Mouse (Mus musculus): ENCODE data around the gene Junb. TPM values are rescaled to one million over a fixed set of nuclear protein-coding genes. Genes with fewer than 3 reads are reported as not detected.

The Junb gene
- polyA plus RNA-seq, 1 experiment from 2014 or later, result 7.5 TPM

DNA sequence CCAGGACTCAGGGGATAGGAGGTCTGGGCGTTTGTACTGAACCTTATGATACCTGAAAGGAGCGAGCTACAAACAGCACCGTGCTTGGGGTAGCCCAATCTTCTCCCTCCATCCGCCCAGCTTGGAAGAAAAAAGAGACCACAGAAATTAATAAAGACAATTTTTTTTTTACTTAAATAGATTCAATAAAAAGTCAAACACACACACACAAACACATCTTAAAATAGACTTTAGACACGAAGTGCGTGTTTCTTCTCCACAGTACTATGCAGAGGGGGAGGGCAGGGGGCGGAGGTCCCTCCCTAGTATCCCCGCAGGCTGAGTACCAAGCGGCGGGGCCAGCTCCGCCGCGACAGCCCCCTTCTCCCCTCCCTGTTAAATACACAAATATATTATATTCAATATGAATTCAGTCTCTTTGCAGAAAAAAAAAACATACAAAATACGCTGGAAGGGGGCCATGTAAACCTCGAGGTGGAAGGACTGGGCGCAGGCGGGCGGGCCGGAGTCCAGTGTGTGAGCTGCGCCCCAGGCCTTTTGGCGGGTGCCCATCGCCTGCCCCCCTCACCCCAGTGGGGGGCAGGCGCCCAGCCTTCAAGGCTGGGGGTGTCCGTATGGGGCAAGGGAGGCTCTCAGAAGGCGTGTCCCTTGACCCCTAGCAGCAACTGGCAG, 1.6 kb downstream of the Junb start:
- Histone ChIP-seq H3K4me2 (peak overlapping the region; percentile 98), H3K4me1 (replicated peaks) (peaks cover 81% of the 10 kb centered on the region), H3K9me3 (no peaks in the 10 kb centered on the region), H3K36me3 (peaks cover 33% of the 10 kb centered on the region), H3K27me3 (peaks cover 34% of the 10 kb centered on the region), H3K4me3 (peak overlapping the region; percentile 53), H3K9ac (peak overlapping the region; percentile 75), H3K27ac (replicated peaks) (0 out of 2 replicates have a peak overlapping the region, but pooled peaks have one; percentile 40)
- WGBS, result 1% methylated on average over 25 of the region's 25 CpGs
- ATAC-seq (ENCODE audit: low read depth), result no peak

DNA sequence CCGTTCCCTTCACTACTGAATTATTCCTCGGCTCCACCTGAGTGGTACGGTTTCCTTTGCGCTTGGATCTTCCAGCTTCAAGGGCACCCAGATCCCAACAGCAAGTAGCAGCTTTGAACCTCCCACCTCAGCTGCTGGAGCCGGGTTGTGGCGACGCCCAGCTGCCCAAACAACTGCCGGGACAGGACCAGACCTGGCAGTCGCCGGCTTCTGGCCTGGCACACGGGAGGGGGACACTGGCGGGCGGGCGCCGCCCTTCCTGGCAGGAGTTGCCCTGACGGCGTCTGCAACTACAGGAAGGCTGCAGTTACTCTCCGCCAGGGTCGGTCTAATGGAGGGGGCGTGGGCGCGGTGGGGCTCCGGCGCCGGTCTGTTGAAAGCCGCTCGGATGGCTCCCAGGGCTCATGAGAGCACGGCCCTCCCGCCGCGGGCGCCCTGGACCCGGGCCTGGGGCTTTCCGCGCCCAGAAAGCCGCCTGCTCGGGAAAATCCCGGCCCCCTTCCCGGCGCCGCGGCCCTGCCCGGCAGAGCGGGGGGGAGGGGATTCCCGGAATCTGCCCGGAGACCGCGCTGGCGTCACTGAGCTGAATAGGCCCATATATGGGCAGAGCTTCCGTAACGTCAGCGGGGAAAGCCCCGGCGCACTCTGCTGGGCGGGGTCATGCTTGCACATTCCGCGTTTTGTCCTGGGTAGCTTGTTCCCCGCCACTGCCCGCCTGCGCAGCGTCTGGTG, 2.3 kb downstream of the Junb start:
- peaks cover 81% of the 10 kb centered on the region for H3K4me1 ChIP-seq (replicated peaks)
- peaks cover 40% of the 10 kb centered on the region for H3K36me3 ChIP-seq
- H3K4me3 ChIP-seq, result peak overlapping the region; percentile 53
- no peaks in the 10 kb centered on the region for H3K9me3 ChIP-seq
- H3K27me3 ChIP-seq, result peaks cover 33% of the 10 kb centered on the region
- H3K9ac ChIP-seq, result peak overlapping the region; percentile 75
- ATAC-seq (ENCODE audit: low read depth), result peak; percentile 72
- H3K27ac ChIP-seq (replicated peaks), result peak overlapping the region; percentile 73
- 1% methylated on average over 60 of the region's 61 CpGs for WGBS
- H3K4me2 ChIP-seq, result peak overlapping the region; percentile 98

DNA sequence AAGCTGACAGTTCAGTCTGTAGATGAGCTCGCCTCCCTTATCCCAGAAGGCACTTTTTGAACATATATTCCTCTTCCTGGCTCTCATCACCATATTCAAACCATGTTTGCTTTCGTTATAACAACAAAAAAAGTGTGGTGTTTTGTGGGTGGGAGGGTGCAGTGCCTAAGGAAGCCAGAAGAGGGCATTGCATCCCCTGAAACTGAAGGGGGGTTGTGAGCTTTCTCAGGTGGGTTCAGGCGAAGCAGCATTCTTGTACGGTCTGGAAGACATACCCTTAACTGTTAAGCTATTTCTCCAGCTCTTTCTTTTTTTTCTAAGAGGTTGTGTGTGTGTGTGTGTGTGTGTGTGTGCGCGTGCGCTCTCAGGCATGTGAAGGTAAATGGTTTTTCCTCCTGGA, 3.1 kb downstream of the Junb start:
- H3K27me3 ChIP-seq, result peaks cover 26% of the 10 kb centered on the region
- no peak for ATAC-seq (ENCODE audit: low read depth)
- peaks cover 81% of the 10 kb centered on the region for H3K4me1 ChIP-seq (replicated peaks)
- peak overlapping the region; percentile 73 for H3K27ac ChIP-seq (replicated peaks)
- no peaks in the 10 kb centered on the region for H3K9me3 ChIP-seq
- peaks cover 44% of the 10 kb centered on the region for H3K36me3 ChIP-seq
- peak overlapping the region; percentile 53; the same call in 1 of the 2 replicates for H3K4me3 ChIP-seq
- peak overlapping the region; percentile 61; the same call in 1 of the 2 replicates for H3K9ac ChIP-seq
- WGBS, result 29% methylated on average over 7 of the region's 7 CpGs
- peak overlapping the region; percentile 98 for H3K4me2 ChIP-seq

DNA sequence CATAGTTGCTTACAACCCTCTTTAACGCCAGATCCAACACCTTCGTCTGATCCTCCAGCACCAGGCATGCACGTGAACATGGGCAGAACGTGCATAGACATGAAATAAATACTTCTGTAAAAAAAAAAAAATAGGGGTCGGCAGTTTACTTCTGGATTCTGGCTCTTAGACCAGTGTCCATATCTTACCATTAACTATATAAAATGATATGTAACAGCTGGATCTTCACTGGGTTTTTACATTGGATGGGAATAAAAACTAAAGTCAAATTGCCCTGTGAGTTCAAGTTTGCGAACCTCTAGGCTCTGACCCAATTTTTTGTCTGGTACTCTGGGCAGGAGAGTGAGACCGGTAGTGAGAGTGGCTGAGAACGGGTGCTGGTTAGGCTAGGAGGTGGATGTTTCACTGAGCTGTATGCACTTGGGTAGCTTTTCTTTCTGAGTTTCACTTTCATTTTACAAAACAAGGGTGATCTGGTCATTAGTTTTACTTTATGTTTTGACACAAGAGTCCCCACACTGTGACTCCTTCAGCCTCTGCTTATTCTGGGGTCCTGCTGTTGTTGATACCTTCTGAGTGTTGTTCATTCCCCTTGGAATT, 3.9 kb downstream of the Junb start:
- no peak for ATAC-seq (ENCODE audit: low read depth)
- no peak overlapping the region for H3K4me2 ChIP-seq
- WGBS, result 81% methylated on average over 8 of the region's 8 CpGs
- peaks cover 44% of the 10 kb centered on the region for H3K36me3 ChIP-seq
- H3K27ac ChIP-seq (replicated peaks), result no peak overlapping the region
- H3K4me1 ChIP-seq (replicated peaks), result peaks cover 75% of the 10 kb centered on the region
- no peak overlapping the region for H3K4me3 ChIP-seq
- no peaks in the 10 kb centered on the region for H3K9me3 ChIP-seq
- H3K27me3 ChIP-seq, result peaks cover 22% of the 10 kb centered on the region
- 0 out of 2 replicates have a peak overlapping the region, but pooled peaks have one; percentile 9 for H3K9ac ChIP-seq

DNA sequence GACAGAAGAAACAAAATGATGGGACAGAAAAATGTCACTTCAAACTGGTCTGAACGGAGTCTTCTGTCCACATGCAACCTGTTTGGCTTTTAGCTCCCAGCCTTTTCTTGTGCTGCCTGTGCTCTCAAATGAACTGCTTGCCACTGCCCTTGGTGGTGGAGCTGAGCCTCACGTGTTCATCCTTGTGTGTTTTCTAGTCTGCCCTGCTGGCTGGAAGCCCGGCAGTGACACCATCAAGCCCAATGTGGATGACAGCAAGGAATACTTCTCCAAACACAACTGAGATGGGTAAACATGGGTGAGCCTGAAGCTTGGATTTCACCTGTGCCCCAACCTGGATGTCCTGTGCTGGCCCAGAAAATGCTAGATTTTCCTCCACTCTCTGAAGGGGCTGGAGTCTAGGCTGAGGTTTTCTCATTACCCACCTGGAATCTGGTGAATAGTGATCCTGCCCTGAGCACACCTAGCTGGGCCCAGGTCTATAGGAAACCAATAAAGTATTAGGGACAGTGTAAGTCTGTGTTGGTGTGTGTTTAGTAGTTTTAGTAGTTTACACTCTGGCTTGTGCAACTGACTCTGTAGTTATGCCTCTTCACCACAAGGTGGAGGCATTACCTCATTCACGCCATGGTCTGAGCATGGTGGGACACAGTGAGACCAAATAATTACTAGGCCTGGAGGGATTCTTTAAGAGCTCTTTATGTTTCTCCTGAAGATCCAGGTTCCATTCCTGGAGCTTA, 4.5 kb downstream of the Junb start:
- H3K9me3 ChIP-seq, result no peaks in the 10 kb centered on the region
- peaks cover 15% of the 10 kb centered on the region for H3K27me3 ChIP-seq
- H3K36me3 ChIP-seq, result peaks cover 44% of the 10 kb centered on the region
- H3K4me2 ChIP-seq, result no peak overlapping the region
- no peak overlapping the region for H3K9ac ChIP-seq
- no peak for ATAC-seq (ENCODE audit: low read depth)
- H3K4me3 ChIP-seq, result no peak overlapping the region; the same call in 1 of the 2 replicates
- 62% methylated on average over 4 of the region's 4 CpGs for WGBS
- peaks cover 69% of the 10 kb centered on the region for H3K4me1 ChIP-seq (replicated peaks)
- H3K27ac ChIP-seq (replicated peaks), result no peak overlapping the region

DNA sequence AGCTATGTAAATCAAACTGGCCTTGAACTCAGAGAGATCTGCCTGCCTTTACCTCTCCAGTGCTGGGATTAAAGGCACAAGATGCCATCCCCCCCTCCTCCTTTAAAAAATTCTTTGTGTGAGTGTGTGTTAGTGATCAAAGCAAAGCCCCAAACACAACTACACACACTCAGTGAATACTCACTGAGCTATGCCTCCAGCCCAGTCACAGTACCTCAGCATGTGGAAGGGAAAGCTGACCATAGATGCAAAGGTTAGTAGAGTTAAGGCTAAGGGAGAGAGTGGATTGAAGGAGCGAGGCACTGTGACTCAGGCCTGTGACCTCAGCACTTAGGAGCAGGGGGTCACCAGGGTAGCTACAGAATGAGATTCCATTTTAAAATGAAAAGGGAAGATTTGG, 5.4 kb downstream of the Junb start:
- Histone ChIP-seq H3K9me3 (no peaks in the 10 kb centered on the region), H3K27me3 (peaks cover 12% of the 10 kb centered on the region), H3K4me2 (no peak overlapping the region), H3K36me3 (peaks cover 44% of the 10 kb centered on the region), H3K9ac (no peak overlapping the region), H3K4me1 (replicated peaks) (peaks cover 69% of the 10 kb centered on the region), H3K27ac (replicated peaks) (no peak overlapping the region), H3K4me3 (no peak overlapping the region)
- 96% methylated on average over 1 of the region's 1 CpGs for WGBS
- no peak for ATAC-seq (ENCODE audit: low read depth)

DNA sequence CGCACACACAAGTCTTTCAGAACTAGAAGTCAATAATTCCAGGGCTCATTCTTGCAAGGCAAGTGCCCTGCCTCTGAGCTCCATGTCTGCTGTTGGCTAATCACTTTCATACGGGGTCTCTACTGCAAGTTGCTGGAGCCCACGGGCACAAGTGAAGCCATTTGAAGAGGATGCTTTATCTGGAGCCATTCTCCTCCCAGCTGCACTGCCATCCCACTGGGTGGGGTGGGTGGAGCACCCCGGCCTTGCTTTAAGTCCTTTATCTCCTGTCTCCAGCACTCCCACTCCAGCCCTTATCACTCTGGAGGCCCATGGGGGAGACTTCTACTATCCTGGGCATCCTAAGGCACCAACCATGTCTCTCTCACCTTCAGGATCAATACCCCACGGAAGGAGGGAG, 7.6 kb downstream of the Junb start:
- Histone ChIP-seq H3K27ac (replicated peaks) (peak overlapping the region; percentile 87), H3K4me1 (replicated peaks) (peaks cover 63% of the 10 kb centered on the region), H3K9ac (peak overlapping the region; percentile 99), H3K9me3 (no peaks in the 10 kb centered on the region), H3K36me3 (peaks cover 44% of the 10 kb centered on the region), H3K4me2 (peak overlapping the region; percentile 98), H3K27me3 (no peaks in the 10 kb centered on the region), H3K4me3 (peak overlapping the region; percentile 87)
- ATAC-seq (ENCODE audit: low read depth), result no peak
- 68% methylated on average over 5 of the region's 5 CpGs for WGBS

DNA sequence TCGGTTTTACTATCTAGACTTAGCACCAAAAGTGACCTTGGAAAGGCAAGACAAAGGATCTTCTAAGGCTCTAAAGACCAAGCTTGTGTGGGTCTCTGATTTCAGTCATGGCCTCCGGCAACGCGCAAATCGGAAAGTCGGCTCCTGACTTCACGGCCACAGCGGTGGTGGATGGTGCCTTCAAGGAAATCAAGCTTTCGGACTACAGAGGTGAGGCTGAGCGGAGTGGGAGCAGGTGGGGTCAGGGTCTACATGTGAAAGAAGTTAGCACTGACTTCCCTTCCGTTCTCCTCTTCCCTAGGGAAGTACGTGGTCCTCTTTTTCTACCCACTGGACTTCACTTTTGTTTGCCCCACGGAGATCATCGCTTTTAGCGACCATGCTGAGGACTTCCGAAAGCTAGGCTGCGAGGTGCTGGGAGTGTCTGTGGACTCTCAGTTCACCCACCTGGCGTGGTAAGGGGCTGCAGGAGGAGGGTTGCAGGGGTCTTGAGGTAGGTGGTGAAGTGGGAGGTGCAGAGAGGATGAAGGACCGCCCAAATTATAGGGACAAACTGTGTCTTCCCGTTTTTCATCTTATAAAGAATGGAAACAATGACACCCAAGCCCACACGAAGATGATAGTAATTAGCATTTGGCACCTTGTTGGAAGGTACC, 8.3 kb downstream of the Junb start:
- Histone ChIP-seq H3K4me3 (peak overlapping the region; percentile 87), H3K36me3 (peaks cover 43% of the 10 kb centered on the region), H3K4me1 (replicated peaks) (peaks cover 62% of the 10 kb centered on the region), H3K9ac (peak overlapping the region; percentile 99), H3K27ac (replicated peaks) (peak overlapping the region; percentile 87), H3K4me2 (peak overlapping the region; percentile 98), H3K27me3 (no peaks in the 10 kb centered on the region), H3K9me3 (no peaks in the 10 kb centered on the region)
- WGBS, result 9% methylated on average over 21 of the region's 21 CpGs
- no peak for ATAC-seq (ENCODE audit: low read depth)

DNA sequence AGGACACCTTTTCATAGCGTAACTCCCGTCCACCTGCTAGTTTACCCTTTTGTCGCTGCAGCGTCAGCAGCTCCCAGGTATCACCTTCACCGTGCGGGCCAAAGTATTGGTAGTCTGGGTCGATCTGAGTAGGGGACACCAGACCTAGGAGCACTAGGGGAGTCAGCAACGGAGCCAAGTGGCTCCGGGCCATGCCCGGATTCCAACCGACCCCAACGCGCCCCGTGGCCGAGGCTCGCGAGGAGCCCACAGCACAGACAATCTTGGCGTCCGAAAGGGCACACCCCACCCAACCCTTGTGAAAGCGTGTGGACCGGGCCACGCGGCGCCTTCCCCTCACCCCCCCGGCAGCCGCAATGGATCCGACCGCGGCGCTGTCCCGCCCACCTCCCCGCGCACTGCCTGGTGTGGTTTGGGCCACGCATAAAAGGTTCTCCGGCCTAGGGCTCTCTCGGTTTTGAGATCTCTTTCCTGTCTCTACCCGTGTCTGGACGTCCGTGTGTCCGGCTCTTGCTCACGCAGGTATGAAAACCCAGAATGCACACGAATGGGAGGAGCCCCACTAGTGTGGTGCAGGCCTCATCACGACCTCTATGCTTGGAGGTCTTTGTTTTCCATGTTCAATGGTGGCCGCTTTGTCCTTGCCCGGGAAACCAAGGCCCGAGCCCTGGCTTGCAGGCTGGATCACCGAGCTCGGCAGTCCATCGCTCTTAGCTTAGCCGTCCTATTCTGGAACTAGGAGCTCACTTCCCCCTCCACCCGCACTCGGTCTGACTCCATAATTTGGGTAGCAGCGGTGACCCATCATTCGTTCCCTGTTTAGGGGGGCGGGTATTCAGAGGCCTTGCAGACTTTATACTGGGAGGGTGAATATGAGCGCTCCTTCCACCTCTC, 9.0 kb downstream of the Junb start, which contains the start of the genes Gm49661, Prdx2 and Rnaseh2a:
TSS of gene Gm49661 (minus strand) at position 193 of the 894 bp plus-strand sequence.
TSS of gene Prdx2 (plus strand) at position 347 of the 894 bp plus-strand sequence.
TSS of gene Rnaseh2a (minus strand) at position 527 of the 894 bp plus-strand sequence.
- Histone ChIP-seq H3K4me3 (peak within 1 kb of the TSS; percentile 87), H3K36me3 (peaks cover 35% of the 10 kb centered on the region), H3K9ac (peak within 1 kb of the TSS; percentile 99), H3K27ac (replicated peaks) (peak within 1 kb of the TSS; percentile 87), H3K4me1 (replicated peaks) (peaks cover 60% of the 10 kb centered on the region), H3K9me3 (no peaks in the 10 kb centered on the region), H3K27me3 (no peaks in the 10 kb centered on the region), H3K4me2 (peak within 1 kb of the TSS; percentile 98)
- ATAC-seq (ENCODE audit: low read depth), result peak; percentile 66
- under 1% methylated on average over 56 of the region's 56 CpGs for WGBS

DNA sequence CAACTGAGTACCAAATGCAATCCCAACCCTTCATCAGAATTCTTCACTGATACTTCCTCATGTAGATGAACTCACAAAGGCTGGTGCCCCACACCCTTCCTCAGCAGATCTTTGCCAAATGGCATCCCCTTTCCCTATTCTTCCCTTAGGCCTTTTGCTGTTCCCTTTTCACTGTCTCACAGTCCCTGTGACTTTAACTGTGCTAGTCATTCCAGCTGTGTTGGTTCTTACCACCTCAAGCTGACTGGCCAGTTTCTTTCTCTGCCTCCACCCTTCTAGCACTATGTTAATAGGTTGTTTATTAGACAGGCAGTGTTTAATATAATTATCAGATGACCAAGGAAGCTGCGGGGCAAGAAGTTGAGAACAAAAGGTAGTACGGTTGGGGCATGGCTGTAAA, 9.9 kb downstream of the Junb start:
- peak overlapping the region; percentile 98 for H3K4me2 ChIP-seq
- no peaks in the 10 kb centered on the region for H3K27me3 ChIP-seq
- H3K9me3 ChIP-seq, result no peaks in the 10 kb centered on the region
- 12% methylated on average over 2 of the region's 2 CpGs for WGBS
- H3K4me1 ChIP-seq (replicated peaks), result peaks cover 58% of the 10 kb centered on the region
- H3K9ac ChIP-seq, result peak overlapping the region; percentile 99
- ATAC-seq (ENCODE audit: low read depth), result no peak
- peaks cover 28% of the 10 kb centered on the region for H3K36me3 ChIP-seq
- peak overlapping the region; percentile 87 for H3K27ac ChIP-seq (replicated peaks)
- H3K4me3 ChIP-seq, result peak overlapping the region; percentile 87
